8 mouse cellular contexts compared by ENCODE assay signal in the genomic region with DNA sequence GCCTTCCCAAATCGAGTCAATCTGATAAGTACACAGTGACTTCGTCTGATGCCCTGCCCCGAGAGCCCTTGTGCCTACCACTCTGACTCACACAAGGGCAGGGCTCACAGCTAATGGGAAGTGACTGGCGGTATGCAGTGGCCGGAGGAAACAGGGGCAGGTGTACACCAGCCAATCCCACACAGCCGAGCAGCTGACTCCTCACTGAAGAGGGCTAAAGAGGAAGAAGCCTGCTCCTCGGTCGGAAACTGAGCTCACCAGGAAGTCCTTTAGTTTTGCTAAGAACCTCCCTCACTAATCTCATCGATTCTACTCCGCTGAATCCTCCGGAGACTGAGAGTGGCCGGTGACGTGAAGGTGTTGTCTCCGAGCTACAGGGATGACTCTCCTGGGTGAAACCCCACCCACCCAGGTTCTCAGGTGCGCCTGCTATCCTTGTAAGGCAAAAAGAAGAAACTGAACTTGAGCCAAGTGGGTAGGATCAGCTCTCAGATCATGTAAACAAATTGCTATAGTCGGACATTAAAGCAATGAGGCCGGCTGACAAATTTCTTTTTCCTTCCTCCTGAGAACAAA. TPM values are rescaled to one million over a fixed set of nuclear protein-coding genes. Genes with fewer than 3 reads are reported as not detected.
DNase-seq lines count a peak whose midpoint lies in the region; ATAC-seq and TF ChIP-seq lines count a peak whose summit lies in the region.

No protein-coding gene starts in this region.

- 0 out of 2 replicates have a peak overlapping the region, but pooled peaks have one; percentile 7 for H3K4me3 ChIP-seq in forebrain, postnatal 0 days (ENCODE audit: low read depth, low read length)
- H3K4me3 ChIP-seq in intestine, embryonic 15.5 days (replicated peaks): peak overlapping the region; percentile 14
- peak overlapping the region; percentile 33 for H3K4me3 ChIP-seq in liver, postnatal 0 days (ENCODE audit: low read depth, low read length)
- no peak overlapping the region for H3K4me3 ChIP-seq in neural tube, embryonic 14.5 days (ENCODE audit: low read depth, low read length)

- H3K4me1 ChIP-seq in forebrain, postnatal 0 days (ENCODE audit: insufficient read depth): 0 out of 2 replicates have a peak, but pooled peaks cover 9% of the 10 kb centered on the region
- H3K4me1 ChIP-seq in intestine, embryonic 15.5 days (replicated peaks): peaks cover 36% of the 10 kb centered on the region
- peaks cover 9% of the 10 kb centered on the region for H3K4me1 ChIP-seq in liver, postnatal 0 days (ENCODE audit: insufficient read depth)
- peaks cover 10% of the 10 kb centered on the region for H3K4me1 ChIP-seq in neural tube, embryonic 14.5 days (ENCODE audit: control insufficient read depth, insufficient read depth, low read length)

- no peak overlapping the region for H3K9ac ChIP-seq in forebrain, postnatal 0 days
- peak overlapping the region; percentile 26 for H3K9ac ChIP-seq in intestine, embryonic 15.5 days
- H3K9ac ChIP-seq in liver, postnatal 0 days (replicated peaks): no peak overlapping the region; the same call in 1 of the 2 replicates
- no peak overlapping the region; the same call in 1 of the 2 replicates for H3K9ac ChIP-seq in neural tube, embryonic 14.5 days (replicated peaks; ENCODE audit: low read depth, low read length)

- H3K9me3 ChIP-seq in forebrain, postnatal 0 days (ENCODE audit: low read length): no peaks in the 10 kb centered on the region
- H3K9me3 ChIP-seq in intestine, embryonic 15.5 days: no peaks in the 10 kb centered on the region
- no peaks in the 10 kb centered on the region for H3K9me3 ChIP-seq in liver, postnatal 0 days (ENCODE audit: low read length)
- H3K9me3 ChIP-seq in neural tube, embryonic 14.5 days (ENCODE audit: control insufficient read depth, low read length): no peaks in the 10 kb centered on the region

- H3K36me3 ChIP-seq in forebrain, postnatal 0 days (ENCODE audit: insufficient read depth): no peaks in the 10 kb centered on the region
- H3K36me3 ChIP-seq in intestine, embryonic 15.5 days: no peaks in the 10 kb centered on the region
- no peaks in the 10 kb centered on the region for H3K36me3 ChIP-seq in liver, postnatal 0 days (replicated peaks; ENCODE audit: insufficient read depth, low read length)
- no peaks in the 10 kb centered on the region for H3K36me3 ChIP-seq in neural tube, embryonic 14.5 days (ENCODE audit: control insufficient read depth, insufficient read depth, low read length)

- H3K27me3 ChIP-seq in forebrain, postnatal 0 days (ENCODE audit: insufficient read depth, low read length): no peaks in the 10 kb centered on the region
- no peaks in the 10 kb centered on the region for H3K27me3 ChIP-seq in intestine, embryonic 15.5 days (replicated peaks)
- no peaks in the 10 kb centered on the region for H3K27me3 ChIP-seq in liver, postnatal 0 days (ENCODE audit: insufficient read depth, low read length)
- H3K27me3 ChIP-seq in neural tube, embryonic 14.5 days (ENCODE audit: control insufficient read depth, insufficient read depth, low read length): no peaks in the 10 kb centered on the region

- 18% methylated on average over 17 of the region's 17 CpGs for WGBS in forebrain, postnatal 0 days
- WGBS in intestine, embryonic 15.5 days: 14% methylated on average over 17 of the region's 17 CpGs
- WGBS in liver, postnatal 0 days (ENCODE audit: insufficient replicate concordance): 6% methylated on average over 17 of the region's 17 CpGs
- whole genome bisulfite sequencing in neural tube, embryonic 14.5 days: 21% methylated on average over 17 of the region's 17 CpGs

- H3K4me2 ChIP-seq in forebrain, postnatal 0 days (ENCODE audit: low read depth): peak overlapping the region; percentile 21
- peak overlapping the region; percentile 58 for H3K4me2 ChIP-seq in intestine, embryonic 15.5 days (replicated peaks)
- peak overlapping the region; percentile 64 for H3K4me2 ChIP-seq in liver, postnatal 0 days (ENCODE audit: low read depth, low read length)
- H3K4me2 ChIP-seq in neural tube, embryonic 14.5 days (ENCODE audit: low read depth, low read length): peak overlapping the region; percentile 23; the same call in 1 of the 2 replicates

- ATAC-seq in forebrain, postnatal 0 days: peak; percentile 29; the same call in 1 of the 2 replicates
- ATAC-seq in intestine, embryonic 15.5 days: peak; percentile 95
- ATAC-seq in liver, postnatal 0 days: peak; percentile 97
- no peak for ATAC-seq in neural tube, embryonic 14.5 days (ENCODE audit: low read depth)

- no peak for TF ChIP-seq CTCF in forebrain, postnatal 0 days (IDR thresholded peaks at IDR 0.05; ENCODE audit: low read depth)
- TF ChIP-seq CTCF in liver, postnatal 0 days (IDR thresholded peaks at IDR 0.05; ENCODE audit: low read depth): no peak

- no peak overlapping the region for H3K27ac ChIP-seq in forebrain, postnatal 0 days (ENCODE audit: low read depth, low read length)
- H3K27ac ChIP-seq in intestine, embryonic 15.5 days: peak overlapping the region; percentile 72
- peak overlapping the region; percentile 64 for H3K27ac ChIP-seq in liver, postnatal 0 days (ENCODE audit: low read depth)
- H3K27ac ChIP-seq in neural tube, embryonic 14.5 days (ENCODE audit: low read depth, low read length): no peak overlapping the region

- TF ChIP-seq EP300 in liver, postnatal 0 days (IDR thresholded peaks at IDR 0.05; ENCODE audit: low read depth): no peak

- peak; percentile 60 for DNase-seq in CD4-positive, CD25-positive, alpha-beta regulatory T cell, adult 2 months (ENCODE audit: low read depth, low spot score)
- DNase-seq in adrenal gland, adult 18-20 months (ENCODE audit: low spot score in 2 of 2): peak; percentile 44 to 48
- no peak for DNase-seq in forebrain, postnatal 0 days
- peak; percentile 70 for DNase-seq in liver, postnatal 0 days
- peak; percentile 42 for DNase-seq in yolk sac, embryonic 10.5 days (ENCODE audit: low spot score)
- DNase-seq in layer of hippocampus, adult 8-10 months (ENCODE audit: low spot score in 2 of 2): no peak

RNA-seq across cellular contexts. Expression of a gene that starts 58.2 kb away (rescaled TPM):
- total RNA-seq in adrenal gland, adult 18-20 months (2021): 10 to 100 TPM in 1 of 2 experiments, 1 to 10 TPM in 1; 6.3 to 10.5 TPM
- total RNA-seq in forebrain, postnatal 0 days (2014; rRNA removed): 13.7 and 15.5 TPM in 2 replicates
- 6.8 and 8.8 TPM in 2 replicates for polyA plus RNA-seq in forebrain, postnatal 0 days (2015; fragmentation: Nextera tagmentation; extraction: Ambion mirVana)
- polyA plus RNA-seq in intestine, embryonic 15.5 days (2015; fragmentation: Nextera tagmentation; extraction: Ambion mirVana): 41.2 and 41.7 TPM in 2 replicates
- polyA plus RNA-seq in liver, postnatal 0 days (2015; fragmentation: Nextera tagmentation; extraction: Ambion mirVana): 3.5 and 4.1 TPM in 2 replicates
- 6.5 and 11.5 TPM in 2 replicates for polyA plus RNA-seq in neural tube, embryonic 14.5 days (2014; fragmentation: Nextera tagmentation; extraction: Ambion mirVana)
- 10 to 100 TPM; 17.7 to 25.5 (median 23.1) TPM for total RNA-seq in layer of hippocampus, adult 8-10 months (2022)

Comparison
In these comparisons a context has a peak if more than half of its experiments do, and no peak if none do; other contexts are left out.
1. DNase-seq: peak in CD4-positive, CD25-positive, alpha-beta regulatory T cell, adult 2 months (single experiment), adrenal gland, adult 18-20 months (2 of 2), liver, postnatal 0 days (single experiment) and yolk sac, embryonic 10.5 days (single experiment); none in forebrain, postnatal 0 days (single experiment) and layer of hippocampus, adult 8-10 months (0 of 2).
2. H3K27ac ChIP-seq: peak in intestine, embryonic 15.5 days (single experiment) and liver, postnatal 0 days (single experiment); none in forebrain, postnatal 0 days (single experiment) and neural tube, embryonic 14.5 days (single experiment).
3. Peak in every context shown above with its lines, with median percentiles within 50 percentile points of each other: H3K4me2 ChIP-seq.